Mouse (Mus musculus) liver, postnatal 0 days (tissue): Measurements from ENCODE around the gene Gcnt1. TPM values are rescaled to one million over a fixed set of nuclear protein-coding genes. Genes with fewer than 3 reads are reported as not detected.

ENCODE experiments used
- ATAC-seq: fragments of 200-750 bp; cut with Nextera tagmentation; 2 replicates; pipeline ENCODE4 v1.8.0; 2017; ENCODE audit warnings: mild to moderate bottlenecking, moderate library complexity
- DNase-seq: peaks from one replicate; pipeline ENCODE4 v3.0.0-alpha.2; 2016
- H3K27ac ChIP-seq: fragments of 300-500 bp; sonication (generic); 2 replicates; pipeline ENCODE4 v1.5.1; 2014; ENCODE audit warnings: antibody characterized with exemption, moderate library complexity, mild to moderate bottlenecking, low read depth
- H3K27me3 ChIP-seq: fragments of 300-500 bp; sonication (generic); 2 replicates; pipeline ENCODE4 v1.6.1; 2014; ENCODE audit warnings: low read length, control low read depth, mixed read lengths; ENCODE audit not compliant: insufficient read depth
- H3K36me3 ChIP-seq: fragments of 300-500 bp; sonication (generic); replicated peaks from 2 replicates; pipeline ENCODE4 v1.6.1; 2014; ENCODE audit warnings: mild to moderate bottlenecking, control low read depth, low read length, moderate library complexity, mixed read lengths; ENCODE audit not compliant: insufficient read depth
- H3K4me1 ChIP-seq: fragments of 300-500 bp; sonication (generic); 2 replicates; pipeline ENCODE4 v1.6.1; 2014; ENCODE audit warnings: antibody characterized with exemption, mild to moderate bottlenecking, control low read depth; ENCODE audit not compliant: insufficient read depth
- H3K4me2 ChIP-seq: fragments of 300-500 bp; sonication (generic); 2 replicates; pipeline ENCODE4 v1.6.1; 2014; ENCODE audit warnings: low read depth, mild to moderate bottlenecking, low read length, moderate library complexity, mixed read lengths
- H3K4me3 ChIP-seq: fragments of 300-500 bp; sonication (generic); 2 replicates; pipeline ENCODE4 v1.5.1; 2014; ENCODE audit warnings: low read depth, low read length
- H3K9ac ChIP-seq: fragments of 300-500 bp; sonication (generic); replicated peaks from 2 replicates; pipeline ENCODE4 v1.6.1; 2014; ENCODE audit warnings: mild to moderate bottlenecking, moderate library complexity
- H3K9me3 ChIP-seq: fragments of 300-500 bp; sonication (generic); 2 replicates; pipeline ENCODE4 v1.6.1; 2016; ENCODE audit warnings: mild to moderate bottlenecking, control low read depth, low read length, mixed read lengths
- CTCF ChIP-seq: sonication (generic); IDR thresholded peaks from 2 replicates; pipeline ENCODE4 v1.5.1; 2016; ENCODE audit warnings: antibody characterized with exemption, low read depth
- EP300 ChIP-seq: IDR thresholded peaks from 2 replicates; pipeline ENCODE4 v1.6.1; 2016; ENCODE audit warnings: antibody characterized with exemption, low read depth, mild to moderate bottlenecking
- WGBS: fragments of 180-500 bp; shearing (Covaris S2); extraction: QIAGEN DNeasy Blood & Tissue Kit; methylation state at CpG from one replicate; pipeline ENCODE4 v1.1.7; 2014; ENCODE audit not compliant: insufficient replicate concordance; 5-methylcytosine and 5-hydroxymethylcytosine counted together
- polyA plus RNA-seq: library from polyadenylated mRNA; unstranded; fragments of >200 nt; fragmentation: Nextera tagmentation; extraction: Ambion mirVana; gene quantifications from 2 replicates; pipeline ENCODE4 v1.2.1, GENCODE M21; 2015

Gene Gcnt1
- polyA plus RNA-seq, 1 experiment from 2014 or later, result 7.1 TPM

DNA sequence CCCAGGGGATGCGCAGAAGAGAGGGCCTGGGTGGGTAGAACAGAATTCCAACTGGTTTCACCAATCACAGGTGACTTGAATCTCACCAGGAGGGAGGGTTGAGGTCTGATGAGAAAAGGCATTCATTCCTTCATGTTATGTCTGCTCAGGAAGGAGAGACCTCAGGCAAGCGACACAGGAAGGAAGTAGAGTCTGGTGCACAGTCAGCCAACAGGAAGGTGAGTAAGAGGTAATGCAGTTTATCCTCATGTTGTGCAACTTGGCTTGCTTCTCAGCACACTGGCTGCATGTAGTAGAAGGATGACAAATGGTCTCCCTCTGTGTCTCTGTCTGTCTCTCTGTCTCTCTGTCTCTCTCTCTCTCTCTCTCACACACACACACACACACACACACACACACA, 33.1 kb downstream of the Gcnt1 start:
- WGBS, result 73% methylated on average over 2 of the region's 2 CpGs
- Histone ChIP-seq H3K27me3 (no peaks in the 10 kb centered on the region), H3K4me3 (no peak overlapping the region), H3K36me3 (peaks cover 5% of the 10 kb centered on the region), H3K27ac (peak overlapping the region; percentile 41; the same call in 1 of the 2 replicates), H3K4me2 (no peak overlapping the region; the same call in 1 of the 2 replicates), H3K9me3 (no peaks in the 10 kb centered on the region), H3K4me1 (peaks cover 51% of the 10 kb centered on the region), H3K9ac (no peak overlapping the region)
- TF ChIP-seq EP300, result peak; percentile 8; the same call in 1 of the 2 replicates
- no peak for TF ChIP-seq CTCF
- no peak for DNase-seq
- ATAC-seq, result no peak

DNA sequence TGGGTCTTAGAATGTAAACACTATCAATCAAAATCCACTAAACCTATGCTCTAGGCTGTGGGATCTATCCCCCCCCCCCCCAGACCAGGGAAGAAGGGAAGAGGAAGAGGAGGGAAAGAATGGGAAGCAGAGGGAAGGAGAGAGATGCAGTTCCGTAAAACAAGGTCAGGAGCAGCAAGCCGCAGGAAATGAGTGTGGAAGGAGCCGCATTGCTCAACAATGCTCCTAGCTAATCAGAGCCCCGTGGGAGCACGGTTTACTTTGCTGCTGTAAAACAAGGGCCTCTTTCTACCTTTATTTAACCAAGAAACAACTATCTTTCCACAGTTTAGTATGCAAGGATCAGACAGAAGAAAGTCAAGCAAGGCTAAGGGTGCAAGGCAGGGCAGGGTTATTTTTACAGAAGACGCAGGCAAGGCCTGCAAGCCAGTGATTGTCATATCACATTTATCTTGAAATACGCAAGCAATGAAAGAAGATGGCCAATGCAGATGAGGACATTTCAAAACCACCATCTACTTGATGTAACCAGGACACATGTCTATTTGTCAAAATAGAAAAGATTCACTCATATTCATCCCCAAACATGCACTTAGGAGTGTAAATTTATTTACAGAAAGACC, 35.5 kb downstream of the Gcnt1 start:
- Histone ChIP-seq H3K9ac (peak overlapping the region; percentile 3; the same call in 1 of the 2 replicates), H3K36me3 (peaks cover 17% of the 10 kb centered on the region), H3K4me1 (peaks cover 56% of the 10 kb centered on the region), H3K27ac (peak overlapping the region; percentile 95), H3K27me3 (no peaks in the 10 kb centered on the region), H3K4me3 (no peak overlapping the region), H3K4me2 (peak overlapping the region; percentile 62), H3K9me3 (no peaks in the 10 kb centered on the region)
- ATAC-seq (peak; percentile 12; the same call in 1 of the 2 replicates), DNase-seq (no peak)
- WGBS, result 21% methylated on average over 7 of the region's 7 CpGs
- TF ChIP-seq EP300, result peak; percentile 98
- TF ChIP-seq CTCF, result no peak

DNA sequence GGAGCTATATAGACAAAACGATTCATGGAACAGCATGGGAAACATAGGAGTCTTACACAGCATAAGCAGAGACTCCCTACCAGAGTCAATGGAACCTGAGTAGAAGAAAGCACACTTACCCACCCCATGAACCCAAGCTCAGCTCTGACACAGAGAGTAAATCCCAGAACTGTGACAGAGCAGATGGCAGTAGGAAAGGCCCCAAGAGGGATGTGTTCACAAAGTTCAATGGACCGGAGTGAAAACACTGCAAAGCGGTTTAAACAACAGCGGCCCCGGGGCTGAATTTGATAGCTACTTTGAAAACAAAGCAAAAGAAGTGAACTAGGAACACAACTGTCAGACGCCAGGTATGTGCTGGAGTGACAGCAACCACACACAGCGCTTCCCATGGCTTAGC, 36.0 kb downstream of the Gcnt1 start:
- peaks cover 56% of the 10 kb centered on the region for H3K4me1 ChIP-seq
- no peaks in the 10 kb centered on the region for H3K9me3 ChIP-seq
- H3K27ac ChIP-seq, result peak overlapping the region; percentile 95
- peak overlapping the region; percentile 3; the same call in 1 of the 2 replicates for H3K9ac ChIP-seq
- H3K4me3 ChIP-seq, result no peak overlapping the region
- 67% methylated on average over 7 of the region's 7 CpGs for WGBS
- no peaks in the 10 kb centered on the region for H3K27me3 ChIP-seq
- TF ChIP-seq EP300, result no peak
- TF ChIP-seq CTCF, result no peak
- peaks cover 21% of the 10 kb centered on the region for H3K36me3 ChIP-seq
- ATAC-seq (no peak), DNase-seq (no peak)
- peak overlapping the region; percentile 62 for H3K4me2 ChIP-seq

DNA sequence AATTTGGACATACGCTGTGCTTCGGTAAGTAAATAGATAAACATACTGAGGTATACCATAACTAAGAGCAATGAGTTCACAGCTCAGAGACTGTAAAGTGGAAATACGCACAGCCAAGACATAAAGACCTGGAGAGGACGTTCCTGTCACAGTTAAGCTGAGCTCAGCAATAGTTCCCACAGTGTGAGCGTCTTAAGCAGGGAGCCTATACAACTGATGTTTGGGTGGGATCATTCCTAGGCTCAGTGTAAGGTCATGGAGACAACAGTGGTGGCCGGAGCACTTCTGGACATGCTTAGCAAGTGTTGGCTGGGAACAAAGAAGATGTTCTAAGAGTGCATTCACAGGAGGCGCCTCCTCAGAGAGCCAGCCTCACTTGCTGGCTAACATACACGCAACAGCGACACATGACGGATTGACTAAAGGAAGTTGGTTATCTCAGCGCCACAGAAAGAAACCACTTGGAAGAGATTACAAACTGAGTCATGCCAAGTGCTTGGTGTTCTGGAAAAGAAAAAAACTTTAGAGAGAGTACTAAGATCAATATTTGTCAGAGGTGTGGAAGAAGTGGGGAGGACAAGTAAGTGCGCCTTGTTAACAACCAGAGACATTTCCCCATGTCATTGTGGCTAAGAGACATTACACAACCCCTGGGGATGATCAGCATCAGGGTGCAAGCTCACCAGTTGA, 37.9 kb downstream of the Gcnt1 start:
- Histone ChIP-seq H3K4me1 (peaks cover 56% of the 10 kb centered on the region), H3K9ac (peak overlapping the region; percentile 58), H3K4me3 (0 out of 2 replicates have a peak overlapping the region, but pooled peaks have one; percentile 17), H3K27ac (peak overlapping the region; percentile 95), H3K9me3 (no peaks in the 10 kb centered on the region), H3K36me3 (peaks cover 33% of the 10 kb centered on the region), H3K27me3 (no peaks in the 10 kb centered on the region), H3K4me2 (peak overlapping the region; percentile 62)
- ATAC-seq (peak; percentile 93), DNase-seq (peak; percentile 58)
- peak; percentile 99 for TF ChIP-seq EP300
- peak; percentile 35; the same call in 1 of the 2 replicates for TF ChIP-seq CTCF
- 44% methylated on average over 12 of the region's 12 CpGs for WGBS

DNA sequence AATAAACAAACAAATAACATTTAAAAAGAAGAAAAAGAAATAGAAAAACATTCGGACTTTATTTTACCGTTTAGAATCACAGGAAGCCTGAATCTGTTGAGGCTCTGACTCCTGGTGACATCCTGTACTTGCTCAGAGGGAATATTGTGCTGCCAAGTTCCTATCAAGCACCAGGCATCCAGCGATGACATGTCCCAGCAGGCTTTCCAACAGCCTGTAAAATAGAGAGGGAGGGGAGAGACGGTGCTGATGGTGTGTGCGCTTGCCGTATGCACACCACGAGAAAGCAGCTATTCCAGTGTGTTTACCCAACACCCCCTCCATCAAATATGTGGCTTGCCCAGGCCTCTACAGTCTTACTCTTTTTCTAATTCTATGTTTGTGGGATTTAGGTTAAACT, 39.6 kb downstream of the Gcnt1 start:
- DNase-seq (no peak), ATAC-seq (no peak)
- no peaks in the 10 kb centered on the region for H3K9me3 ChIP-seq
- H3K4me3 ChIP-seq, result no peak overlapping the region
- no peaks in the 10 kb centered on the region for H3K27me3 ChIP-seq
- H3K4me1 ChIP-seq, result peaks cover 46% of the 10 kb centered on the region
- H3K36me3 ChIP-seq, result peaks cover 40% of the 10 kb centered on the region
- peak overlapping the region; percentile 95; the same call in 1 of the 2 replicates for H3K27ac ChIP-seq
- no peak overlapping the region for H3K4me2 ChIP-seq
- no peak overlapping the region for H3K9ac ChIP-seq
- WGBS, result 77% methylated on average over 7 of the region's 7 CpGs
- TF ChIP-seq CTCF (no peak), EP300 (no peak)

DNA sequence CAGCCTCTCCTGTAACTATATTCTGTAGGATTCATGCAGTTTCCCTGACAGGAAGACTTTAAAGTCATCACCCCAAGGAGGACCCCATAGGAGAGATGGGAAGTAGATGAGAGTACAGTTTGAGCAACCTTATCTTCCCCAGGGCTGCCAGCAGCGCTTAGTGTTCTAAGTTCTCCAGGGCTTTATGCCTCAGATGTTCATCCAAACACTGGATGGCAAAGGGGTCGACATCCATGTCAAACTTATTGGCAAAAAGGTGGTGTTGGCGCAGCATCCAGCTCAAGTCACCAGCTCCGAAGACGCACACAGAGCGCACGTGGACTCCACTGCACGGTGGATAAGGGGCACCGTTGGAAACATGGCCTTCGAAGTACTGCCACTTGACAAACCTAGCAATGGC, 43.7 kb downstream of the Gcnt1 start:
- H3K4me3 ChIP-seq, result no peak overlapping the region
- H3K27me3 ChIP-seq, result no peaks in the 10 kb centered on the region
- DNase-seq (no peak), ATAC-seq (no peak)
- H3K27ac ChIP-seq, result peak overlapping the region; percentile 20; the same call in 1 of the 2 replicates
- TF ChIP-seq CTCF (no peak), EP300 (no peak)
- H3K9ac ChIP-seq, result no peak overlapping the region
- H3K4me2 ChIP-seq, result no peak overlapping the region
- WGBS, result 86% methylated on average over 10 of the region's 10 CpGs
- H3K36me3 ChIP-seq, result peaks cover 45% of the 10 kb centered on the region
- H3K9me3 ChIP-seq, result no peaks in the 10 kb centered on the region
- H3K4me1 ChIP-seq, result peaks cover 30% of the 10 kb centered on the region
